Mouse (Mus musculus) G1E (cell line): ENCODE measurements around the gene Tia1.

ENCODE experiments used
- CTCF ChIP-seq: IDR thresholded peaks from 2 replicates; pipeline ENCODE4 v1.5.1; 2012; ENCODE audit warnings: low read depth, low read length, inconsistent platforms, mixed read lengths
- GATA1 ChIP-seq: IDR thresholded peaks from 2 replicates; pipeline ENCODE4 v1.6.1; 2012; ENCODE audit warnings: borderline replicate concordance, low read length, inconsistent platforms, mixed read lengths
- POLR2AphosphoS5 ChIP-seq: IDR thresholded peaks from 2 replicates; pipeline ENCODE4 v1.6.1; 2012; ENCODE audit warnings: low read depth, low read length, inconsistent platforms; ENCODE audit not compliant: insufficient replicate concordance
- TAL1 ChIP-seq: conservative IDR thresholded peaks from 2 replicates; pipeline ENCODE4 v1.6.1; 2012; ENCODE audit warnings: low read depth, low read length, inconsistent platforms, mixed read lengths

DNA sequence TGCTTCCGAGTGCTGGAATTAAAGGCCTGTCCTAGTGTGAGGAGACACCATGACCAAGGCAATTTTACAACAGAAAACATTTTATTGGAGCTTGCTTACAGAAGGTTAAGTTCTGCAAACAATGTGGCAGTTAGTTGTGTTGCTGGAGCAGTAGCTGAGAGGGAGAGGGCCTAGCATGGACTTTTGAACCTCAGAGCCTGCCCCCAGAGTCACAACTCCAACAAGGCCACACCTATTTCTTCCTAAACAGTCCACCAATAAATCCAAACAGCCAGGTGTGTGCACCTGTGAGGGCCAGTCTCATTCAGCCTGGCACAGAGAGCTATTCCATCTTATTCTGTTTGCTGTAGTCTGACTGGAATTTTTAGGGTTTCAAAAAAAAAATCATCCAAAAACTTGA, 29.7 kb downstream of the Tia1 start:
- no peak for TF ChIP-seq CTCF
- no peak for TF ChIP-seq GATA1
- no peak for TF ChIP-seq POLR2AphosphoS5
- TF ChIP-seq TAL1 = no peak
